Mouse (Mus musculus): ENCODE measurements at regions not wholly inside any gene's neighbourhood (a gene's known extent, or its start where the extent isn't known, plus 50 kb on each side); places are given as distances from the start of the nearest gene placed in this dataset.

- TF ChIP-seq POLR2A (IDR thresholded peaks at IDR 0.05; ENCODE audit: control insufficient read depth, low read depth, low read length): no peak
- TF ChIP-seq CTCF (IDR thresholded peaks at IDR 0.05; ENCODE audit: control insufficient read depth, insufficient read depth, insufficient replicate concordance, low read depth, low read length): no peak
Measured at GRCm38 (mm10) chr5:119478331-119478730, 192.1 kb upstream of the Tbx3 start.
